ENCODE assay signal across 11 mouse cellular contexts in the genomic region with DNA sequence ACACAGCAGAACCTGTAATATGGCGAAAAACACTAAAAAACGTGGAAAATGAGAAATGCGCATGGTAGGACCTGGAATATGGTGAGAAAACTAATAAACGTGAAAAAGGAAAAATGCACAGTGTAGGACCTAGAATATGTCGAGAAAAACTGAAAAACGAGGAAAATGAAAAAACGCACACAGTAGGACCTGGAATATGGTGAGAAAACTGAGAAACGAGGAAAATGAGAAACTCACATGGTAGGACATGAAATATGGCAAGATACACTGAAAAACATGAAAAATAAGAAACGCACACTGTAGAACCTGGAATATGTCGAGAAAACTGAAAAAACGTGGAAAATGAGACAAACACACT.
DNase-seq lines count a peak whose midpoint lies in the region; ATAC-seq and TF ChIP-seq lines count a peak whose summit lies in the region.
"Had no signal": no experiment of that assay in that cellular context is flagged by ENCODE, and none has a peak within 500 bp of the region (broad histone marks: within the 10 kb centered on the region; RNA-seq: fewer than 3 reads in every experiment).

No protein-coding gene starts in this region.

- H3K4me3 ChIP-seq in heart, embryonic 15.5 days = no peak overlapping the region
- H3K4me3 ChIP-seq in heart, adult 2 months = no peak overlapping the region
- H3K4me3 ChIP-seq in midbrain, embryonic 10.5 days = no peak overlapping the region
- no peak overlapping the region for H3K4me3 ChIP-seq in thymus, adult 2 months (ENCODE audit: control insufficient read depth, insufficient read depth, low read length)
- H3K4me3 ChIP-seq: embryonic facial prominence, embryonic 15.5 days; stomach, embryonic 15.5 days had no signal

- peaks cover 25% of the 10 kb centered on the region for H3K9me3 ChIP-seq in heart, embryonic 15.5 days (replicated peaks)
- H3K9me3 ChIP-seq in midbrain, embryonic 10.5 days (replicated peaks) = peaks cover 55% of the 10 kb centered on the region

- intact Hi-C loops in heart, adult 2 months (cut with DNase I) = no loop called here

- no peak for TF ChIP-seq EP300 in heart, adult 2 months (IDR thresholded peaks at IDR 0.05; ENCODE audit: insufficient read depth, low read depth, low read length)

- H3K79me2 ChIP-seq in heart, adult 2 months (replicated peaks; ENCODE audit: control insufficient read depth, insufficient read depth, low read length) = no peaks in the 10 kb centered on the region

- WGBS in heart, embryonic 15.5 days = 66% methylated on average over 11 of the region's 11 CpGs
- WGBS in heart, adult 2 months = 68% methylated on average over 11 of the region's 11 CpGs
- WGBS in midbrain, embryonic 10.5 days = 69% methylated on average over 11 of the region's 11 CpGs
- 73% methylated on average over 11 of the region's 11 CpGs for WGBS in thymus, adult 2 months

- TF ChIP-seq CTCF in heart, adult 2 months (IDR thresholded peaks at IDR 0.05) = no peak
- no peak for TF ChIP-seq CTCF in thymus, adult 2 months (IDR thresholded peaks at IDR 0.05; ENCODE audit: borderline replicate concordance, control insufficient read depth, extremely low read depth, insufficient read depth, low read length, poor library complexity)

- H3K36me3 ChIP-seq in heart, embryonic 15.5 days = no peaks in the 10 kb centered on the region
- no peaks in the 10 kb centered on the region for H3K36me3 ChIP-seq in heart, adult 2 months (ENCODE audit: control insufficient read depth, insufficient read depth, low read length)
- H3K36me3 ChIP-seq in midbrain, embryonic 10.5 days = no peaks in the 10 kb centered on the region
- no peaks in the 10 kb centered on the region for H3K36me3 ChIP-seq in thymus, adult 2 months (ENCODE audit: control insufficient read depth, insufficient read depth, low read length)
- H3K36me3 ChIP-seq: embryonic facial prominence, embryonic 15.5 days; stomach, embryonic 15.5 days had no signal

- H3K4me1 ChIP-seq in heart, embryonic 15.5 days (replicated peaks) = no peaks in the 10 kb centered on the region
- no peaks in the 10 kb centered on the region for H3K4me1 ChIP-seq in heart, adult 2 months (ENCODE audit: control insufficient read depth, insufficient read depth, low read length)
- no peaks in the 10 kb centered on the region for H3K4me1 ChIP-seq in midbrain, embryonic 10.5 days
- no peaks in the 10 kb centered on the region for H3K4me1 ChIP-seq in thymus, adult 2 months (replicated peaks; ENCODE audit: control insufficient read depth, insufficient read depth, low read length)
- H3K4me1 ChIP-seq: embryonic facial prominence, embryonic 15.5 days; stomach, embryonic 15.5 days had no signal

- 0 out of 2 replicates have a peak, but pooled peaks have one; percentile 14 for ATAC-seq in heart, embryonic 15.5 days (replicated peaks; ENCODE audit: insufficient number of reproducible peaks, insufficient read depth, low FRiP score, low read depth)
- ATAC-seq in CD4-positive, CD25-positive, alpha-beta regulatory T cell, adult 4 months = peak; percentile 20

- no peak overlapping the region for H3K9ac ChIP-seq in heart, embryonic 15.5 days
- H3K9ac ChIP-seq in heart, adult 2 months (ENCODE audit: low read depth, low read length) = no peak overlapping the region
- H3K9ac ChIP-seq: embryonic facial prominence, embryonic 15.5 days; stomach, embryonic 15.5 days had no signal

- DNase-seq in heart, adult 2 months = no peak
- peak; percentile 3 for DNase-seq in embryo, embryonic 9.5 days (ENCODE audit: extremely low spot score)
- peak; percentile 10 for DNase-seq in midbrain, embryonic 10.5 days (ENCODE audit: low spot score)
- DNase-seq in adrenal gland, adult 18-20 months (ENCODE audit: low spot score in 2 of 2) = no peak
- no peak for DNase-seq in testis, postnatal 10 days (ENCODE audit: low spot score)
- no peak for DNase-seq in thymus, adult 2 months
- DNase-seq: kidney, postnatal 4 days had no signal

- H3K27me3 ChIP-seq in heart, embryonic 15.5 days = no peaks in the 10 kb centered on the region
- no peaks in the 10 kb centered on the region for H3K27me3 ChIP-seq in heart, adult 2 months (ENCODE audit: control insufficient read depth, insufficient read depth, low read length)
- H3K27me3 ChIP-seq in midbrain, embryonic 10.5 days (ENCODE audit: low read depth, poor library complexity, severe bottlenecking) = no peaks in the 10 kb centered on the region
- H3K27me3 ChIP-seq in thymus, adult 2 months (ENCODE audit: control insufficient read depth, insufficient read depth, low read length) = no peaks in the 10 kb centered on the region
- H3K27me3 ChIP-seq: embryonic facial prominence, embryonic 15.5 days; stomach, embryonic 15.5 days had no signal

- no peak overlapping the region for H3K4me2 ChIP-seq in heart, embryonic 15.5 days
- H3K4me2 ChIP-seq: embryonic facial prominence, embryonic 15.5 days; stomach, embryonic 15.5 days had no signal

- TF ChIP-seq POLR2A in heart, adult 2 months (IDR thresholded peaks at IDR 0.05; ENCODE audit: insufficient read depth, low read depth, low read length) = no peak
- TF ChIP-seq POLR2A in thymus, adult 2 months (IDR thresholded peaks at IDR 0.05; ENCODE audit: control insufficient read depth, extremely low read depth, insufficient read depth, low read length, poor library complexity) = no peak

- no peak overlapping the region for H3K27ac ChIP-seq in heart, embryonic 15.5 days
- no peak overlapping the region for H3K27ac ChIP-seq in heart, adult 2 months
- no peak overlapping the region for H3K27ac ChIP-seq in midbrain, embryonic 10.5 days (replicated peaks)
- H3K27ac ChIP-seq in thymus, adult 2 months (ENCODE audit: control insufficient read depth, insufficient read depth, low read length) = no peak overlapping the region
- H3K27ac ChIP-seq: embryonic facial prominence, embryonic 15.5 days; stomach, embryonic 15.5 days had no signal

Comparison
In these comparisons a context has a peak if more than half of its experiments do, and no peak if none do; other contexts are left out.
1. DNase-seq: peak in embryo, embryonic 9.5 days (single experiment) and midbrain, embryonic 10.5 days (single experiment); none in heart, adult 2 months (0 of 2), adrenal gland, adult 18-20 months (0 of 2), testis, postnatal 10 days (single experiment) and thymus, adult 2 months (single experiment).